ENCODE assay signal across 19 mouse cellular contexts in the genomic region with DNA sequence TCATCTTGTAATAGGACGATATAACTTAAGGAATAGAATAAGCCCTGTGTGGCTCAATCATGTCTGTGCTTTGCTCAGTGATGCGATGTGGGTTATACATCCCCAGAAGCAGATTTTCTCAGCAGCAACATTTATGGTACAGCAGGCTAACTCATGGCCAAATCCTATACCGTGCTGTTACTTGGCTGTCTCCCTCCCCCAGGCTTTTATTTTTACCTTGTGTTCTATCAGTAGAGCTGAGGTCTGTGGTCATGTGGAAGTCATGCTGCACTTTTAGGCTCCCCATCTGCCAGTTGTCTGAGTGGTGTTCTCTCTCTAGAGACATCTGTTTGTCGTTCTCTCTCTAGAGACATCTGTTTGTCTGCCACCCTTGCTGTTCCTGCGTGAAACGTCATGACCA. TPM values are rescaled to one million over a fixed set of nuclear protein-coding genes. Genes with fewer than 3 reads are reported as not detected.
DNase-seq lines count a peak whose midpoint lies in the region; ATAC-seq and TF ChIP-seq lines count a peak whose summit lies in the region.
"Had no signal": no experiment of that assay in that cellular context is flagged by ENCODE, and none has a peak within 500 bp of the region (broad histone marks: within the 10 kb centered on the region; RNA-seq: fewer than 3 reads in every experiment).

No protein-coding gene starts in this region.

- no peaks in the 10 kb centered on the region for H3K36me3 ChIP-seq in CH12.LX (replicated peaks in 1 of 2; ENCODE audit: control insufficient read depth in 1 of 2, insufficient read depth in 1 of 2, low read length in 1 of 2)
- H3K36me3 ChIP-seq: hindbrain, embryonic 13.5 days had no signal

- H3K4me2 ChIP-seq in CH12.LX (ENCODE audit: insufficient read depth, low read depth, poor library complexity, severe bottlenecking) = no peak overlapping the region
- H3K4me2 ChIP-seq: forebrain, embryonic 13.5 days; hindbrain, embryonic 13.5 days had no signal

- no peak for DNase-seq in frontal cortex, postnatal 25 days (ENCODE audit: low spot score in 2 of 2)
- peak; percentile 18 for DNase-seq in left cerebral cortex, adult 11 months (ENCODE audit: low spot score)
- no peak for DNase-seq in left cerebral cortex, postnatal 4 days
- DNase-seq in CH12.LX (ENCODE audit: extremely low read depth) (peak; percentile 22), MN1 (ENCODE audit: low spot score) (no peak)
- DNase-seq in left cerebral cortex, postnatal 25 days (ENCODE audit: low spot score in 2 of 2) = peak; percentile 10 to 83
- DNase-seq: adrenal gland, adult 8-10 months; adrenal gland, postnatal 36 days; cerebellum, adult 11 months; cerebellum, adult 9-10 months; cerebellum, postnatal 25 days; forebrain, postnatal 0 days; gastrocnemius, postnatal 14 days; heart, postnatal 14 days had no signal

- no peaks in the 10 kb centered on the region for H3K79me2 ChIP-seq in CH12.LX (replicated peaks; ENCODE audit: control insufficient read depth, extremely low read depth, insufficient read depth, poor library complexity, severe bottlenecking)

- dilution Hi-C loops in CH12.LX (cut with MboI; ENCODE audit: extremely low pct_ligation_motif_present, extremely low pct_unique_long_range_greater_than_20kb, low sequenced_read_pairs) = no loop called here

- no peak for TF ChIP-seq POLR2A in CH12.LX (IDR thresholded peaks at IDR 0.05; ENCODE audit: low read depth, low read length)

- H3K27me3 ChIP-seq in CH12.LX (replicated peaks) = no peaks in the 10 kb centered on the region
- H3K27me3 ChIP-seq: forebrain, embryonic 13.5 days; hindbrain, embryonic 13.5 days had no signal

- TF ChIP-seq RAD21 in CH12.LX (IDR thresholded peaks at IDR 0.05; ENCODE audit: low read depth, low read length) = no peak

- in situ Hi-C loops in CH12.LX (cut with MboI; ENCODE audit: low pct_ligation_motif_present, low pct_unique_long_range_greater_than_20kb, low sequenced_read_pairs) = no loop called here

- no peak overlapping the region for H3K4me3 ChIP-seq in CH12.LX (replicated peaks in 1 of 3; ENCODE audit: low read depth in 2 of 3, low read length in 2 of 3, poor library complexity in 1 of 3)
- H3K4me3 ChIP-seq: forebrain, embryonic 13.5 days; hindbrain, embryonic 13.5 days had no signal

- ATAC-seq in frontal cortex, adult (ENCODE audit: low TSS enrichment) = peak; percentile 84
- no peak for ATAC-seq in activated CD4-positive, CD25-positive, alpha-beta regulatory T cell, adult 4 months
- ATAC-seq: forebrain, embryonic 13.5 days; forebrain, postnatal 0 days; hindbrain, postnatal 0 days had no signal

- peaks cover 0 to 22% of the 10 kb centered on the region in 2 experiments; a peak in 2 of 4 replicates for H3K4me1 ChIP-seq in CH12.LX (ENCODE audit: control insufficient read depth in 1 of 2, insufficient read depth in 2 of 2)

- no peak overlapping the region for H3K9ac ChIP-seq in CH12.LX (ENCODE audit: insufficient read depth, low read depth)
- H3K9ac ChIP-seq: forebrain, embryonic 13.5 days; forebrain, postnatal 0 days; hindbrain, embryonic 13.5 days had no signal

- no peak for TF ChIP-seq EP300 in CH12.LX (IDR thresholded peaks at IDR 0.05; ENCODE audit: low read length)

- TF ChIP-seq CTCF in CH12.LX (conservative IDR thresholded peaks at IDR 0.05 in 1 of 2, IDR thresholded peaks at IDR 0.05 in 1 of 2; ENCODE audit: low read depth in 2 of 2, low read length in 2 of 2) = no peak

- no peak overlapping the region for H3K27ac ChIP-seq in CH12.LX (ENCODE audit: insufficient read depth, low read depth)
- H3K27ac ChIP-seq: forebrain, embryonic 13.5 days; hindbrain, embryonic 13.5 days; hindbrain, postnatal 0 days had no signal

- H3K9me3 ChIP-seq in CH12.LX (replicated peaks; ENCODE audit: low read length) = no peaks in the 10 kb centered on the region
- H3K9me3 ChIP-seq: forebrain, embryonic 13.5 days; hindbrain, embryonic 13.5 days had no signal

- intact Hi-C loops in left cerebral cortex, postnatal 4 days (cut with DNase I) = no loop called here
- intact Hi-C loops in left cerebral cortex, postnatal 25 days (cut with DNase I) = loop anchor here (5.0 kb wide), 3 partner anchors 96 to 171 kb away; no protein-coding TSS in a partner anchor

TF ChIP-seq in CH12.LX, 34 proteins besides CTCF, POLR2A, EP300 and RAD21:
- TF ChIP-seq ELF1 (IDR thresholded peaks at IDR 0.05; ENCODE audit: low read depth, low read length) = no peak
- TF ChIP-seq KAT2A (IDR thresholded peaks at IDR 0.05; ENCODE audit: insufficient replicate concordance, low read length) = no peak
- TF ChIP-seq ZNF384 (IDR thresholded peaks at IDR 0.05; ENCODE audit: low read depth, low read length) = no peak
- no peak for TF ChIP-seq TCF12 (IDR thresholded peaks at IDR 0.05; ENCODE audit: low read depth, low read length)
- no peak for TF ChIP-seq JUND (conservative IDR thresholded peaks at IDR 0.05; ENCODE audit: low read depth, low read length)
- TF ChIP-seq E2F4 (IDR thresholded peaks at IDR 0.05; ENCODE audit: insufficient replicate concordance, low read depth, low read length) = no peak
- no peak for TF ChIP-seq MEF2A (IDR thresholded peaks at IDR 0.05; ENCODE audit: borderline replicate concordance, low read depth, low read length)
- no peak for TF ChIP-seq BHLHE40 (IDR thresholded peaks at IDR 0.05; ENCODE audit: low read depth, low read length)
- no peak for TF ChIP-seq UBTF (IDR thresholded peaks at IDR 0.05; ENCODE audit: low read depth, low read length)
- TF ChIP-seq MXI1 (IDR thresholded peaks at IDR 0.05; ENCODE audit: low read depth, low read length) = no peak
- TF ChIP-seq MAFK (IDR thresholded peaks at IDR 0.05; ENCODE audit: insufficient replicate concordance, low read length) = no peak
- no peak for TF ChIP-seq PAX5 (IDR thresholded peaks at IDR 0.05; ENCODE audit: low read length)
- no peak for TF ChIP-seq ZMIZ1 (IDR thresholded peaks at IDR 0.05; ENCODE audit: low read depth, low read length)
- TF ChIP-seq ETS1 (conservative IDR thresholded peaks at IDR 0.05; ENCODE audit: low read depth, low read length) = no peak

RNA-seq across cellular contexts. Expression of a gene that starts 51.6 kb away (rescaled TPM):
- 100 to 1,000 TPM; 273 to 293 TPM for total RNA-seq in left cerebral cortex, postnatal 4 days (2021)
- total RNA-seq in CH12.LX (2012; rRNA removed) (6.0 and 7.4 TPM in 2 replicates), CH12.LX (2014; rRNA removed) (8.9 and 9.2 TPM in 2 replicates)
- polyA plus RNA-seq in CH12.LX (2012; ENCODE audit: insufficient read length, low read depth) = 5.1 and 6.4 TPM in 2 replicates
- 100 to 1,000 TPM; 235 to 274 TPM for total RNA-seq in left cerebral cortex, postnatal 25 days (2021)
- polyA plus RNA-seq in activated CD4-positive, CD25-positive, alpha-beta regulatory T cell, adult 4 months (2017; shearing (Covaris generic)) = 1 to 10 TPM; 2.0 to 2.4 TPM

Comparison
In these comparisons a context has a peak if more than half of its experiments do, and no peak if none do; other contexts are left out.
1. DNase-seq: peak in left cerebral cortex, adult 11 months (single experiment), CH12.LX (single experiment) and left cerebral cortex, postnatal 25 days (2 of 2); none in frontal cortex, postnatal 25 days (0 of 2), left cerebral cortex, postnatal 4 days (single experiment) and MN1 (single experiment).
2. RNA of a gene that starts 51.6 kb away (total RNA-seq): 273 to 293 TPM in left cerebral cortex, postnatal 4 days and 235 to 274 TPM in left cerebral cortex, postnatal 25 days; 6.0 to 9.2 TPM in CH12.LX; every median in the first group is over 10 times any median in the second.